Mouse (Mus musculus): ENCODE measurements around the gene Gnl3.
A peak's percentile ranks its signal among the peaks of the same experiment; 100 is the strongest.

Gene Gnl3

GRCm38 (mm10) chr14:31018860-31019291, at the start of gene Gnl3, which contains the start of gene Pbrm1:
Gene Gnl3, minus strand, starts transcription at chr14:31019152.
Gene Pbrm1, plus strand, starts transcription at chr14:31019138.
- peak; percentile 93 to 96 for DNase-seq (ENCODE audit: low spot score in 2 of 2)

GRCm38 (mm10) chr14:31062277-31062676, 43.3 kb upstream of the Gnl3 start:
- DNase-seq (ENCODE audit: low spot score in 2 of 2), result no peak

- DNase-seq (ENCODE audit: low spot score in 2 of 2), result no peak
Observed at GRCm38 (mm10) chr14:31045817-31046216, 26.9 kb upstream of the Gnl3 start.

- no peak for DNase-seq (ENCODE audit: low spot score in 2 of 2)
Observed at GRCm38 (mm10) chr14:31045296-31045695, 26.3 kb upstream of the Gnl3 start.

- peak in 1 of 2 experiments; percentile 12 for DNase-seq (ENCODE audit: low spot score in 2 of 2)
Observed at GRCm38 (mm10) chr14:31025785-31026184, 6.8 kb upstream of the Gnl3 start.

GRCm38 (mm10) chr14:31022579-31022978, 3.6 kb upstream of the Gnl3 start:
- no peak for DNase-seq (ENCODE audit: low spot score in 2 of 2)

- DNase-seq (ENCODE audit: low spot score in 2 of 2), result peak; percentile 68 to 75
Observed at GRCm38 (mm10) chr14:31019331-31020205, 616 bp upstream of the Gnl3 start.

- peak in 1 of 2 experiments; percentile 8 for DNase-seq (ENCODE audit: low spot score in 2 of 2)
Observed at GRCm38 (mm10) chr14:31017854-31018253, 1.1 kb downstream of the Gnl3 start.

GRCm38 (mm10) chr14:31016063-31016462, 2.9 kb downstream of the Gnl3 start:
- no peak for DNase-seq (ENCODE audit: low spot score in 2 of 2)

GRCm38 (mm10) chr14:31013928-31014327, 5.0 kb downstream of the Gnl3 start:
- no peak for DNase-seq (ENCODE audit: low spot score in 2 of 2)

GRCm38 (mm10) chr14:31011588-31011987, 7.4 kb downstream of the Gnl3 start:
- no peak for DNase-seq (ENCODE audit: low spot score in 2 of 2)

GRCm38 (mm10) chr14:31006779-31007178, 12.2 kb downstream of the Gnl3 start:
- no peak for DNase-seq (ENCODE audit: low spot score in 2 of 2)

GRCm38 (mm10) chr14:31004527-31004926, 14.4 kb downstream of the Gnl3 start:
- no peak for DNase-seq (ENCODE audit: low spot score in 2 of 2)

- DNase-seq (ENCODE audit: low spot score in 2 of 2), result peak; percentile 76 to 80
Observed at GRCm38 (mm10) chr14:31001307-31002205, 17.4 kb downstream of the Gnl3 start, which contains the start of the genes Glt8d1 and Spcs1. Gene Glt8d1, plus strand, starts transcription at chr14:31001400. Gene Spcs1, minus strand, starts transcription at chr14:31001672.

- DNase-seq (ENCODE audit: low spot score in 2 of 2), result no peak
Observed at GRCm38 (mm10) chr14:31000816-31001306, 18.1 kb downstream of the Gnl3 start.

GRCm38 (mm10) chr14:31000356-31000755, 18.6 kb downstream of the Gnl3 start:
- no peak for DNase-seq (ENCODE audit: low spot score in 2 of 2)

GRCm38 (mm10) chr14:30996417-30996816, 22.5 kb downstream of the Gnl3 start:
- DNase-seq (ENCODE audit: low spot score in 2 of 2), result no peak

- no peak for DNase-seq (ENCODE audit: low spot score in 2 of 2)
Observed at GRCm38 (mm10) chr14:30976222-30976621, 42.7 kb downstream of the Gnl3 start.

GRCm38 (mm10) chr14:30974204-30974603, 44.7 kb downstream of the Gnl3 start:
- DNase-seq (ENCODE audit: low spot score in 2 of 2), result no peak

Measured in spleen, postnatal 14 days (tissue).